Mouse (Mus musculus) lung, postnatal 4 days (tissue): ENCODE data around the gene Itgb6.

Source experiments
- DNase-seq, 2 experiments: peaks; one replicate each; pipeline ENCODE4 v3.0.0; 2021

Gene Itgb6

DNA sequence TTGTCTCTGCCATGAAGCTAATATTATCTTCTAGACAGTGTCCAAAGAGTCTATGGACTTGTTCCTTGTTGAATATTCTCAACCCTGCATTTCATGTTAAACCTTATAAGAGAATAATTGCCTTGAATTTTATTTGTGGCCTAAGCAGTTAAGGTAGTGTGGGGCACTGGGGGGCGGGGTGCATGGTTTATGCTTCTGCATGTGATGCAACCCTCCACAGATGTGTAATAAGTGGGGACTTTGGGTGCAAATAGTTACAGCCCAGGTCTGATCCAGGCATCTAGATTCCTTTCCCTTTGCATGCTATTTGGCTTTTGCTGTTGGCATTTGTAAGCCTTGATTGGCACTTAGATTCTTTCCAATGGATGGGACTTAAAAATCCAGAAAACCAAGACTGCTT lies 51.2 kb downstream of the Itgb6 start:
- DNase-seq = no peak

GRCm38 (mm10) chr2:60663071-60663470 lies 59.4 kb downstream of the Itgb6 start:
- peak; percentile 28 to 71 for DNase-seq

- DNase-seq = no peak
Measured at GRCm38 (mm10) chr2:60659993-60660392, 62.5 kb downstream of the Itgb6 start.

GRCm38 (mm10) chr2:60658992-60659391 lies 63.5 kb downstream of the Itgb6 start:
- no peak for DNase-seq

DNA sequence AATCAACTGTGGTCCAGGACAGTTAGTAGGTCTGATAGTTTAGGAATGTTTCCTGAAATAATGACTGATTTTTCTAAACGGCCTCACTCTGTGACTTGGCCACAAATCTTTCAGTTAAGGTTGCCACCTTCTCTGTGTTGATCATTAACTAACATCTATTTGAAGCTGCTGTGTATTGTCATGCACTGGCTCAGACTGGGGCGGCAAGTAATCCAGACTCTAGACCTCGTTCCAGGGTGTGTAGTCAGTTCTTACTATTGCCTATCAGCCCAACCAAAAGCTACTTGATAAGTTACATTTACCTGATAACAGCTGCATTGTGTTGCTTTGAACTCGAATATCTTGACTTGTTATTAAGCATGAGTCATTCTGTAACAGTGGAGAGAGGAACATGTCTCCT lies 67.6 kb downstream of the Itgb6 start:
- no peak for DNase-seq

DNA sequence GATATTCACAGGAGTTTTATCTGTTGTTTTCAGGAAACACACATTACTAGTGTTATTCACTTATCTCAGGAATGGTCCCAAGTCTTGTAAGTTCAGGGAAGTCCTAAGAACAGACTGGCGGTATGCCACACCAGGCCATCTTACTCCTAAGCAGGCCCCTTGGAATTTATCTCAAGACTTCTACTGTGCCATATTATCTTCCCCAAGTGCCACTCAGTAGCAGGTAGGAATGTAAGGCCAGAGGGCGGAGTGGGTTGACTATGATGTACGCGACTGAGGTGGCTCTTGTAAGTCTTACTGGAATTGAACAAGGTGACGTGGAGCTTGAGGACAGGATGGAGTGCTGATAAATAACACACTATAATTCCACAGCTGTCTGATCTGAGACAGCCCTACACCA lies 72.3 kb downstream of the Itgb6 start:
- DNase-seq = peak; percentile 19 to 43

DNA sequence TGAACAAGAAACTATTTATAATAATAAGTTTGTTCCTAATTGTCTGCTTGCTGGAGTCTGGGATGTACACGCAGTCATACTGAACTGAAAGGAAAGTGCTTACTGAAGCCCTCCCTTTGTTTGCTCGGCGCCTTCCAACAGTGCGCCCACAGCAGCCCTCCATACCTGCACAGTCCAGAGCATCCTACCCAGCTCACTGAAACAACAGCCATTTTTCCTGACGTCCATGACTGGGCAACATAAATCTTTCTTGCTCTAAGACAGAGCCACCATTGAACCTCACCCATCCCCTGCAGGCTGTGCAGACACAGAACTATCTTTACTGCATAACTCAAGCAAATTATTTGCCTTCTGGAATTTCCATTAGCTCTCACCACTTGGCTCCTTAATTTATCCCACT lies 74.8 kb downstream of the Itgb6 start:
- DNase-seq = no peak

DNA sequence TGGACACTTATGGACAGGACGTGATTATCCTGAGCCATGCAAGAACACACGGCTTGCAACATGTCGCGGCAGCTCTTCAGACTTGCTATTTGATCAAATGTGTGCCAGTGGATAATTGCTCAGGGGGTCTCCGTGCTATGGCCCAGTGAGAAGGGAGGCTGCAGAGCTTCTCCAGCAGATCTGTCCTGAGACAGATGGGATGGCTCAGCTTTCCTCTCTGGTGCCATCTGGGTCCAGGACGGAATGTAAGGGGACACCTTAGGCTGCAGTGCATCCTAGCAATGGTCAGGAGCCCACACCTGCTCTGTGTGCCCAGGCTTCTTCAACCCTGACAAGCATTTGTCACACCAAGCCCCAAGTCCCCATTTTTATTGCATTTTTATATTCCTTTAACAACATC lies 75.9 kb downstream of the Itgb6 start:
- no peak for DNase-seq

DNA sequence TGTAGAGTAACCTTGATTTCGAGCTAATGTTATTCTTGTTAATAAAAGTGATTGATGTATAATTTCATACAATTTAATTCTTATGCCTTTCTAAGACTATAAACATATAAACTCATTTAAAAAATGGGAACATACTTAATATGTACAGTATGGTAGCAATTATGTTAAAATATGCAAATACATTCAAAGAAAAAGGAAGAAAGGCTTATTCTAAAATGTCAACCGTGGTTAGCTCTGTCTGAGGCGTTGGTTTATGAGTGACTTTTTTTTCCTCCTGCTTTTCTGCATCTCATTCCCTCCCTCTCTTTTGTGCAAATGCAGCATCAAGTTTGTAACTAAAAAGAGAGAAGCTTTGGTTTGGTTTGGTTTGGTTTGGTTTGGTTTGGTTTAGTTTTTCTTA lies 79.0 kb downstream of the Itgb6 start:
- DNase-seq = no peak

GRCm38 (mm10) chr2:60642606-60643005 lies 79.8 kb downstream of the Itgb6 start:
- DNase-seq = no peak

- DNase-seq = peak in 1 of 2 experiments; percentile 22
Measured at GRCm38 (mm10) chr2:60640342-60640672, 82.1 kb downstream of the Itgb6 start.

GRCm38 (mm10) chr2:60639617-60640341 lies 82.7 kb downstream of the Itgb6 start:
- no peak for DNase-seq

- peak in 1 of 2 experiments; percentile 26 for DNase-seq
Measured at GRCm38 (mm10) chr2:60636910-60637761, 85.3 kb downstream of the Itgb6 start.

GRCm38 (mm10) chr2:60636481-60636880 lies 86.0 kb downstream of the Itgb6 start:
- DNase-seq = no peak

GRCm38 (mm10) chr2:60636038-60636437 lies 86.4 kb downstream of the Itgb6 start:
- DNase-seq = no peak

- DNase-seq = no peak
Measured at GRCm38 (mm10) chr2:60632791-60633190, 89.7 kb downstream of the Itgb6 start.

DNA sequence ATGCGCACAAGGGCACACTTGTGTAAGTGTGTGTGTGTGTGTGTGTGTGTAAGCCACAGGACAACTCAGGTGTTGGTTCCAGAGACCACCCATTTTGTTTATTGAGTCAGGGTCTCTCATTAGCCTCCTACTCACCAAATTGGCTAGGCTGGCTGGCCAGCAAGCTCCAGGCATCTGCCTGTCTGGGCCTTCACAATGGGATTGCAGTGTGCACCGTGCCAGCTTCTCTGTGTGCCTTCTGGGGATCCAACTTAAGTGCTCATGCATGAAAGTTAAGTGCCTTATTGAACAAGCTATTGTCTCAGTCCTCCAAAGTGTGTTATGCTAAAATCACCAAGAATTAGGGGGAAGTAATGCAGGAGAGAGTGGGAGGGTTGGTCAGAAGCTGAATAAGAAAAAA lies 92.1 kb downstream of the Itgb6 start:
- DNase-seq = no peak

- DNase-seq = no peak
Measured at GRCm38 (mm10) chr2:60627952-60628351, 94.5 kb downstream of the Itgb6 start.

- DNase-seq = no peak
Measured at GRCm38 (mm10) chr2:60627515-60627914, 94.9 kb downstream of the Itgb6 start.

DNA sequence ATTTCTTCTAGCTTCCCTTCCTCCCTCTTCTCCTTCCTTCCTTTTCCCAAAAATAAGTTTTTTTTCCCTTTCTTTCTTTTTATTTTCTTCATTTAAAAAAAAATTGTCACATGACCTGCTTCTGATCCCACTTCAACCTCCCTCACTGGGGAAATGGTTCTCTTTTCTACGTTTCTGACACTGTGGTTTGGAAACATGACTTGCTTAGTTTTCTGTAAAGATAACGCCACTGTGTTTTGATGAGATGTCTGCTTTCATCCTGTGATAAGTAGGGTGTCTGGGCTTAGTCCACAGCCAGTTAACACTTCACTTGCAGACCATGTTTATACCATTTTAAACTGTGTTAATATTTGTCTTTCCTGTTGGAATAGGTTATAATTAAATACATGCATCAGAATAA lies 96.7 kb downstream of the Itgb6 start:
- no peak for DNase-seq

- no peak for DNase-seq
Measured at GRCm38 (mm10) chr2:60622161-60622560, 100.3 kb downstream of the Itgb6 start.

- no peak for DNase-seq
Measured at GRCm38 (mm10) chr2:60614758-60615157, 107.7 kb downstream of the Itgb6 start.

GRCm38 (mm10) chr2:60613857-60614228 lies 108.6 kb downstream of the Itgb6 start:
- no peak for DNase-seq
